Mouse (Mus musculus): ENCODE results near the gene Nmi. TPM values are rescaled to one million over a fixed set of nuclear protein-coding genes. Genes with fewer than 3 reads are reported as not detected.

The Nmi gene
- polyA plus RNA-seq (2015; fragmentation: Illumina TruSeq; extraction: RNeasy Lipid Tissue Mini Kit (QIAGEN cat#74804); ENCODE audit: insufficient read depth, low read depth, low replicate concordance) = 3.7 TPM

GRCm38 (mm10) chr2:51973410-51973968 lies at the start of gene Nmi:
Nmi (minus strand) TSS chr2:51973494.

GRCm38 (mm10) chr2:51934574-51935334 lies 38.5 kb downstream of the Nmi start, which contains the start of gene Rbm43:
Rbm43 (minus strand) TSS chr2:51935163.

Other genes starting within 250 kb of the Nmi start
- gene Rbm43, start 38.3 kb downstream of the Nmi start, polyA plus RNA-seq (2015; fragmentation: Illumina TruSeq; extraction: RNeasy Lipid Tissue Mini Kit (QIAGEN cat#74804); ENCODE audit: insufficient read depth, low read depth, low replicate concordance) = 5.7 TPM
- 0.65 TPM for gene Tnfaip6, start 64.5 kb upstream of the Nmi start, polyA plus RNA-seq (2015; fragmentation: Illumina TruSeq; extraction: RNeasy Lipid Tissue Mini Kit (QIAGEN cat#74804); ENCODE audit: insufficient read depth, low read depth, low replicate concordance)
- gene Rif1, start 99.3 kb upstream of the Nmi start, polyA plus RNA-seq (2015; fragmentation: Illumina TruSeq; extraction: RNeasy Lipid Tissue Mini Kit (QIAGEN cat#74804); ENCODE audit: insufficient read depth, low read depth, low replicate concordance) = 4.5 TPM